Mouse (Mus musculus): ENCODE measurements around the gene Sh2d3c. TPM values are rescaled to one million over a fixed set of nuclear protein-coding genes. Genes with fewer than 3 reads are reported as not detected.

The Sh2d3c gene
- polyA plus RNA-seq, 1 experiment = 51.8 TPM

DNA sequence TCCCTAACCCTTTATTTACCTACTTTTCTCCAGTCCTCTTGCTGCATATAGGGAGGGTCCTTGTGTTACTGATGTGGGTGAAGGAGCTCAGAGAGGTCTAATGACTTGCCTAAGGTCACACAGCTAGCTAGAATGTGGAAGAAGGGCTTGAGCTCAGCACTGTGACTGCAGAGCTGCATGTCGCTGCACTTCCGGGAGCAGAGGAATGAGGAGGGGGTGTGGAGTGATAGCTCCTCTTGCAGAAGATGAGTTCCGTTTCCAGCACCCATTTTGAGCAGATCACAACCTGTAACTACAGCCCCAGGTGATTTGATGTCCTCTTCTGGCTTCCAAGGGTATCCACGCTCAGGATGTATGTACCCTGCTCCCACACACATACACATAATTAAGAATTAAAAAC, 3.3 kb downstream of the Sh2d3c start:
- no peak overlapping the region for H3K27ac ChIP-seq (ENCODE audit: control insufficient read depth, insufficient read depth, low read depth, low read length, poor library complexity)
- no peak overlapping the region for H3K4me3 ChIP-seq (replicated peaks; ENCODE audit: control insufficient read depth, low read depth, low read length)
- peaks cover 10% of the 10 kb centered on the region; the same call in 1 of the 2 replicates for H3K4me1 ChIP-seq (ENCODE audit: control insufficient read depth, insufficient read depth, low read length)
- WGBS = 87% methylated on average over 4 of the region's 4 CpGs
- TF ChIP-seq POLR2A (IDR thresholded peaks at IDR 0.05; ENCODE audit: borderline replicate concordance, control insufficient read depth, low read depth, low read length) = no peak
- no peak for TF ChIP-seq CTCF (IDR thresholded peaks at IDR 0.05; ENCODE audit: control insufficient read depth, insufficient read depth, low read length)

DNA sequence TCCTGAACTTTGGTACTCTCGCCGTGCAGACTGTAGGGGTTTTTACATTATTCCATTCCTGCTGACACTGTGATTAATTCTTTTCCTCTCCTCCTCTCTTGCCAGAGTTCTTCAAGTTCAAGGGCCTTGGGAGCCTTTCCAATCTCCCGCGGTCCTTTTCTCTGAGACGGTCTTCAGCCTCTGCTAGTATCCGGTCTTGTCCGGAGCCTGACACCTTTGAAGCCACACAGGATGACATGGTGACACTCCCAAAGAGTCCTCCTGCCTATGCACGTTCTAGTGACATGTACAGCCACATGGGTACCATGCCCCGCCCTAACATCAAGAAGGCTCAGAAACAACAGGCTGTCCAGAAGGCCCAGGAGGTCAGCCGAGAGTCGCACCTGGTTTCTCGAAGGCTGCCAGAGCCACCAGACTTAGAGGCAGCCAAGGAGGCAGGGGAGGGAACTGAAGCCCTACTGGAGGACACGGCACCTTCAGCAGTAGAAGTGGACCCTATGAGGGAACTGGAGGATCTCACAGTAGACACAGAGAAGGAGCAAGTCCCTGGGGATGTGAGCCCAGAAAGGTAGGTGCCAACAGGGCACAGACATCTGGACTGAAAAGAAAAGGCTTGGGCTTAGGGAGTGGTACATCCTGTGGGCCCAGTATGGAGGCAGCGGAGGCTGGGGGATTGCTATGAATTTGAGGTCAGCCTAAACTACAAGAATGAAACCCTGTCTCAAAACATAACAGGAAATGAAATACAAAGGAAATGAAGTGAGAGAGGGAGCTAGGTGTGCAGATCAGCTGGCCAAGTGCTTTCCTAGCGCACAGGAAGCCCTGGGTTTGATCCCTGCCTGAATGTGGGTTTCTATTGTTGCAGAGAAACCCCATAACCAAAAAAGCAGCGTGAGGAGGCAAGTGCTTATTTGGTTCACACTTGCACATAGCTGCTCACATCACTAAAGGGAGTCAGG, 4.3 kb downstream of the Sh2d3c start:
- TF ChIP-seq POLR2A (IDR thresholded peaks at IDR 0.05; ENCODE audit: borderline replicate concordance, control insufficient read depth, low read depth, low read length) (no peak), CTCF (IDR thresholded peaks at IDR 0.05; ENCODE audit: control insufficient read depth, insufficient read depth, low read length) (no peak)
- peak overlapping the region; percentile 49; the same call in 1 of the 2 replicates for H3K27ac ChIP-seq (ENCODE audit: control insufficient read depth, insufficient read depth, low read depth, low read length, poor library complexity)
- no peak overlapping the region for H3K4me3 ChIP-seq (replicated peaks; ENCODE audit: control insufficient read depth, low read depth, low read length)
- peaks cover 6% of the 10 kb centered on the region; the same call in 1 of the 2 replicates for H3K4me1 ChIP-seq (ENCODE audit: control insufficient read depth, insufficient read depth, low read length)
- 79% methylated on average over 16 of the region's 16 CpGs for WGBS

DNA sequence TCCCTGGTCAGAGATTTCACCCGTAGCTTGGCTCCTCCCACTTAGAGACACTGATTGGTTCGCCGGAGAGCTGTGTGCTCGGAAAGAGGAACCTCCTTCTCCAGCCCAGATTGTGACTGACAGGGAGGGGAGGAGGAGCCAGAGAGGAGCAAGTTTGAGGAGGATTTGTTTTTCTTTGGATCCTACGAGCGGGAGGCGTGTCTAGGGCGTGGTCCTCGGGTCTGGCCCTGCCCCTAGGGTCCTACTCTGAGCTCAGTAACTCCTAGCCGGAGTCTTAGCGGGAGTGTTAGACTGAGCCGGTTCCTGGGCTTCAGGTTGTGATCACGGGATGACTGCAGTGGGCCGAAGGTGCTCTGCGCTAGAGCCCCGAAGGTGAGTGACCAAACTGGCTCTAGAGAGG, 6.6 kb downstream of the Sh2d3c start:
- Histone ChIP-seq H3K4me3 (replicated peaks; ENCODE audit: control insufficient read depth, low read depth, low read length) (peak overlapping the region; percentile 38), H3K4me1 (ENCODE audit: control insufficient read depth, insufficient read depth, low read length) (peaks cover 5% of the 10 kb centered on the region; the same call in 1 of the 2 replicates), H3K27ac (ENCODE audit: control insufficient read depth, insufficient read depth, low read depth, low read length, poor library complexity) (peak overlapping the region; percentile 23; the same call in 1 of the 2 replicates)
- 3% methylated on average over 16 of the region's 16 CpGs for WGBS
- TF ChIP-seq POLR2A (IDR thresholded peaks at IDR 0.05; ENCODE audit: borderline replicate concordance, control insufficient read depth, low read depth, low read length) (0 out of 2 replicates have a peak, but pooled peaks have one; percentile 39), CTCF (IDR thresholded peaks at IDR 0.05; ENCODE audit: control insufficient read depth, insufficient read depth, low read length) (no peak)

DNA sequence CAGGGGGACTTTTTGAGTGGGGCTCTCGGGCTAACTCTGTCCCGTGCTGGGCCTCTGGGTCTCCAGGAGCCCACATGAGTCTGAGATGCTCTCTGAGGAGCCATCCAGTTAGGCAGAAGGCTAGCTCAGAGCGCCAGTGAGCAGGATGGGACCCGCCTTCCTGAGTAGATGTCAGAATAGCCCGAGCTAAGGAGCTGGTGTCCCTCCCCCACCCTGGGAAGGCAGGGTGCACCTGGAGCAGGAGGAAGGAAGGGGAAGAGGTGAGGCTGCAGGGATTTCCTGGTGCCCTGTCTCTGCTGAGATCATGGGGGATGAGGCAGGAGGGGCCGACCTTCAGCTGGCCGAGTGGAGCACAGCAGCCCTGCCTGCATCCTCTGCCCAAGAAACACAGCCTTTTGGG, 7.6 kb downstream of the Sh2d3c start:
- Histone ChIP-seq H3K4me1 (ENCODE audit: control insufficient read depth, insufficient read depth, low read length) (peaks cover 3% of the 10 kb centered on the region; the same call in 1 of the 2 replicates), H3K4me3 (replicated peaks; ENCODE audit: control insufficient read depth, low read depth, low read length) (no peak overlapping the region), H3K27ac (ENCODE audit: control insufficient read depth, insufficient read depth, low read depth, low read length, poor library complexity) (no peak overlapping the region)
- 49% methylated on average over 7 of the region's 7 CpGs for WGBS
- TF ChIP-seq CTCF (IDR thresholded peaks at IDR 0.05; ENCODE audit: control insufficient read depth, insufficient read depth, low read length) (no peak), POLR2A (IDR thresholded peaks at IDR 0.05; ENCODE audit: borderline replicate concordance, control insufficient read depth, low read depth, low read length) (no peak)

DNA sequence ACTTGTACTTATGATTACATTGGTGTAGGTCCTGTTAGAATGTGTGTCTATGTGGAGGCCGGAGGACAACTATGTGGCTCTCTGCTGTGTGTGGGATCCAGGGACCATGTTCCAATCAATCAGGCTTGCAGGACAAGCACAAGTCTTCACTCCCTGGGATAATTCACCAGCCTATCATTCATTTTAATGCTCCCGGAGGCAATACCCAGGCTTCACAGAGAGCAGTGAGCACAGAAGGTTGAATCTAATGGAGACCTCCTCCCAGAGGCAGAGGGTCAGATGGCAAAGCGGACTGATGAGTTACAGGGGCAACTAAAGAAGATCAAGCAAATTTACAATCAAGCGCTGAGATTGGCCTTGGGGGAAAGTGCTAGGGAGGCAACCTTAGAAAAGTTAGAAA, 8.7 kb downstream of the Sh2d3c start:
- 86% methylated on average over 4 of the region's 4 CpGs for WGBS
- Histone ChIP-seq H3K27ac (ENCODE audit: control insufficient read depth, insufficient read depth, low read depth, low read length, poor library complexity) (no peak overlapping the region), H3K4me1 (ENCODE audit: control insufficient read depth, insufficient read depth, low read length) (no peaks in the 10 kb centered on the region; the same call in 1 of the 2 replicates), H3K4me3 (replicated peaks; ENCODE audit: control insufficient read depth, low read depth, low read length) (no peak overlapping the region)
- TF ChIP-seq POLR2A (IDR thresholded peaks at IDR 0.05; ENCODE audit: borderline replicate concordance, control insufficient read depth, low read depth, low read length) = no peak
- TF ChIP-seq CTCF (IDR thresholded peaks at IDR 0.05; ENCODE audit: control insufficient read depth, insufficient read depth, low read length) = no peak

DNA sequence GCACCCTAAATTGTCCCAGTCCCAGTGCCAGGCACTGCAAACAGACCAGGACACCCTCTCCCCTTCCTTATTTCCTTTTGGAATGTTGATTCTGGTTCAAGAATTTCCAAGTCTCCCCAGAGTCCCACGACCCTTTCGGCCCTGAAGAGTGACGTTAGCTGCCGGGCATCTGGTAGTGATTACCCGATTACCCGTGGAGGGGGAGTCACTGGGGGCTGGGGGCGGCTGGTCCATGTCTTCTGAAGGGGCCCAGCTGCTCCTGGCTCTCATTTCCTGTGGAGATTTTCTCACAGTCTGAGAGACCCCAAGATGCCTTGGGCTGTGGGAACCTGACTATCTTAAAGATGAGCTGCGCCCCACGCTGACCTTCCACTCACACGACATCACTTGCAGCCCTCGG, 10.0 kb downstream of the Sh2d3c start:
- TF ChIP-seq CTCF (IDR thresholded peaks at IDR 0.05; ENCODE audit: control insufficient read depth, insufficient read depth, low read length) (no peak), POLR2A (IDR thresholded peaks at IDR 0.05; ENCODE audit: borderline replicate concordance, control insufficient read depth, low read depth, low read length) (no peak)
- H3K4me1 ChIP-seq (ENCODE audit: control insufficient read depth, insufficient read depth, low read length) = no peaks in the 10 kb centered on the region; the same call in 1 of the 2 replicates
- no peak overlapping the region for H3K4me3 ChIP-seq (replicated peaks; ENCODE audit: control insufficient read depth, low read depth, low read length)
- WGBS = 84% methylated on average over 11 of the region's 11 CpGs
- no peak overlapping the region for H3K27ac ChIP-seq (ENCODE audit: control insufficient read depth, insufficient read depth, low read depth, low read length, poor library complexity)

DNA sequence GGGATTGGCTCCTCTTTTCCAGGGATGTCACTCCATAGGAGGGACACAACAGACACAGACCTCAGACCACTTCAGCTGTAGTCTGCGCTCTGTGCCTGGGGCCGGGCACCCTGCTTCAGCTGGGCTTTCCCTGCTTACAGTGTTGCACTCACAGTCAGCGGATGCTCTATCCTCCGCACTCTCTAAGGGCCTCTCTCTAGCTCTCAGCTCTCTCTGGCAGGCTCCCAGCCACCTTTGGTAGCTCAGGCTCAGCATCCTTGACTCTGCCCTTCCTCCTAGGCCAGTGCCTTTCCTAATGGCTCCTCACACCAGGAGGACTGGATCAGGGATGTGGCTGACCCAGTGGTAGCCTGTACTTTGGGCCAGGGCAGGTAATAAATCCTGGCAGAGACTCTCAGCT, 11.1 kb downstream of the Sh2d3c start:
- Histone ChIP-seq H3K4me3 (replicated peaks; ENCODE audit: control insufficient read depth, low read depth, low read length) (no peak overlapping the region), H3K4me1 (ENCODE audit: control insufficient read depth, insufficient read depth, low read length) (no peaks in the 10 kb centered on the region; the same call in 1 of the 2 replicates), H3K27ac (ENCODE audit: control insufficient read depth, insufficient read depth, low read depth, low read length, poor library complexity) (no peak overlapping the region)
- WGBS = 91% methylated on average over 4 of the region's 4 CpGs
- TF ChIP-seq POLR2A (IDR thresholded peaks at IDR 0.05; ENCODE audit: borderline replicate concordance, control insufficient read depth, low read depth, low read length) (no peak), CTCF (IDR thresholded peaks at IDR 0.05; ENCODE audit: control insufficient read depth, insufficient read depth, low read length) (no peak)

DNA sequence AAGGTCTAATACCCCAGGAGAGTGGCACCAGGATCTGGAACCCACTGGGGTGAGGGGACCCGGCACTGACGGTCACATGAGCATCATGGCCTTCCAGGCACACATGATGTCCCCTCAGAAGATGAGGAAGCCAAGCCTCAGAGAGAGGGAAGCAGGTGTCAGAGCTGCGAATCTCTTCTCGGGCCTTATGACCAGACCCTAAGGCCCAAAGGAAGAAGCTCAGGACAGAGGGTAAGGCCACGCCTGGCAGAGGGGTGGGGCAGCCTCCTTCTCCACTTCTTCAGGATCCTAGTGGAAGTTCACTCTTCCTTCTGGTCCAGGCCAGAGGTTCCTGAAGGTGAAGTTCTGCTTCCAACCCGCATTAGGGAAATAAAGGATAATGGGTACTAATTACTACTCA, 11.8 kb downstream of the Sh2d3c start:
- TF ChIP-seq CTCF (IDR thresholded peaks at IDR 0.05; ENCODE audit: control insufficient read depth, insufficient read depth, low read length) (no peak), POLR2A (IDR thresholded peaks at IDR 0.05; ENCODE audit: borderline replicate concordance, control insufficient read depth, low read depth, low read length) (no peak)
- H3K4me3 ChIP-seq (replicated peaks; ENCODE audit: control insufficient read depth, low read depth, low read length) = no peak overlapping the region
- WGBS = 75% methylated on average over 6 of the region's 6 CpGs
- no peaks in the 10 kb centered on the region; the same call in 1 of the 2 replicates for H3K4me1 ChIP-seq (ENCODE audit: control insufficient read depth, insufficient read depth, low read length)
- no peak overlapping the region for H3K27ac ChIP-seq (ENCODE audit: control insufficient read depth, insufficient read depth, low read depth, low read length, poor library complexity)

Measured in bone marrow, adult 2 months (tissue).